In the genomic region with DNA sequence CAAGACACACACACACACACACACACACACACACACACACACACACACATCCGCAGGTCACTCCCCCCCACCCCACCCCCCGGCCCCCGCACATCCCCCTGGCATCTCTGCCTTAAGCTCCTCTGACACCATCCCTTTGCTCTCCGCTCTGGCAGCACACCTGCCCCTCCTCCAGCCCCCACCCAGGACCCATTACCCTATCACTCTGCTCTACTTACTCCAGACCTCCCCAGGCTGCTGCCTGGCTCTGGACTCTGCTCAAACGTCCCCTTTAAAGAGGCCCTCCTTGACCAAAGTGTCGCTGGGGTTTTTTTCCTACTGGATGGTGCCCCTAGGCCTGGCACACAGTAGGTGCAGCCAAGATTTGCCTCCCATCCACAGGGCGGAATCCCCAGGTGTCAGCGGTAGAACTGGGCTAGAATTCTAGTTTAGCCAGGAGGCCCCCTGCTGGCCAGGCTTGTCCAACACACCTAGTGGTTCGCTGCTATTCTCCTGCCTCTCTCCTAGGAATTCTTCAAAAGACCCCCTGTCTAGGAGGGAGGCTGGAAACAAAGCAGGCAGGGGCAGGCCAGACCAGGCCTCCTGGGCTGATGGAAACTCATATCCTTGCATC, we compare ENCODE assay signal across 8 mouse cellular contexts. TPM values are rescaled to one million over a fixed set of nuclear protein-coding genes. Genes with fewer than 3 reads are reported as not detected.
A peak's percentile ranks its signal among the peaks of the same experiment; 100 is the strongest.
DNase-seq lines count a peak whose midpoint lies in the region; ATAC-seq and TF ChIP-seq lines count a peak whose summit lies in the region.

No protein-coding gene starts in this region.

- peaks cover 11% of the 10 kb centered on the region for H3K4me1 ChIP-seq in intestine, embryonic 15.5 days (replicated peaks)
- H3K4me1 ChIP-seq in olfactory bulb, adult 2 months (ENCODE audit: control insufficient read depth, insufficient read depth, low read length): peaks cover 5% of the 10 kb centered on the region; the same call in 1 of the 2 replicates

- H3K27ac ChIP-seq in intestine, embryonic 15.5 days: no peak overlapping the region
- H3K27ac ChIP-seq in olfactory bulb, adult 2 months (ENCODE audit: insufficient read depth, low read depth, low read length): no peak overlapping the region

- no peaks in the 10 kb centered on the region for H3K36me3 ChIP-seq in intestine, embryonic 15.5 days

- H3K4me2 ChIP-seq in intestine, embryonic 15.5 days (replicated peaks): 0 out of 2 replicates have a peak overlapping the region, but pooled peaks have one; percentile 22

- no peaks in the 10 kb centered on the region for H3K9me3 ChIP-seq in intestine, embryonic 15.5 days

- DNase-seq in CD4-positive helper T cell, adult 2 months (ENCODE audit: low read depth, low spot score): peak; percentile 52
- peak; percentile 74 for DNase-seq in MN1 (ENCODE audit: low spot score)
- DNase-seq in cerebellum, adult 9-11 months: peak; percentile 74
- DNase-seq in frontal cortex, postnatal 36 days (ENCODE audit: low spot score in 2 of 2): peak; percentile 69 to 71
- peak; percentile 71 to 74 for DNase-seq in lung, adult 18-20 months

- 0 out of 2 replicates have a peak, but pooled peaks have one; percentile 27 for ATAC-seq in intestine, embryonic 15.5 days
- no peak for ATAC-seq in granulocyte monocyte progenitor cell, adult 5-6 weeks (replicated peaks; ENCODE audit: poor library complexity, severe bottlenecking)

- TF ChIP-seq CTCF in olfactory bulb, adult 2 months (IDR thresholded peaks at IDR 0.05; ENCODE audit: insufficient read depth, low read depth, low read length): peak; percentile 62

- H3K9ac ChIP-seq in intestine, embryonic 15.5 days: no peak overlapping the region

- WGBS in intestine, embryonic 15.5 days: 19% methylated on average over 9 of the region's 9 CpGs
- 33% methylated on average over 9 of the region's 9 CpGs for WGBS in olfactory bulb, adult 2 months

- H3K4me3 ChIP-seq in intestine, embryonic 15.5 days (replicated peaks): no peak overlapping the region
- H3K4me3 ChIP-seq in olfactory bulb, adult 2 months (ENCODE audit: insufficient read depth, low read depth, low read length): no peak overlapping the region

- no peak for TF ChIP-seq POLR2A in olfactory bulb, adult 2 months (IDR thresholded peaks at IDR 0.05; ENCODE audit: insufficient read depth, low read depth, low read length)

- H3K27me3 ChIP-seq in intestine, embryonic 15.5 days (replicated peaks): no peaks in the 10 kb centered on the region

RNA-seq across cellular contexts. Expression of gene Plxnd1, which starts 12.9 kb away (rescaled TPM):
- polyA plus RNA-seq in intestine, embryonic 15.5 days (2015; fragmentation: Nextera tagmentation; extraction: Ambion mirVana): 26.6 and 28.9 TPM in 2 replicates
- polyA plus RNA-seq in olfactory bulb, adult 2 months (2012; ENCODE audit: insufficient read depth, insufficient read length, low replicate concordance, missing spikeins): not detected in 2 replicates
- 29.1 and 38.2 TPM in 2 replicates for total RNA-seq in granulocyte monocyte progenitor cell, adult 5-6 weeks (2014; fragmentation: Nextera tagmentation)
- 43.3 and 46.6 TPM in 2 replicates for total RNA-seq in granulocyte monocyte progenitor cell, adult 5-6 weeks (2017)
